Mouse (Mus musculus) adrenal gland, adult 2 months (tissue): ENCODE data around the gene Dennd6a. TPM values are rescaled to one million over a fixed set of nuclear protein-coding genes. Genes with fewer than 3 reads are reported as not detected.

Experiments used
- DNase-seq: peaks from one replicate; pipeline ENCODE4 v3.0.0; 2021
- polyA plus RNA-seq: library from polyadenylated mRNA; depleted of rRNA; stranded (reverse); fragments of >200 nt; gene quantifications from 2 replicates; pipeline ENCODE4 v1.2.3, GENCODE M21; 2012
- total RNA-seq, 2 experiments: library from RNA; stranded (reverse); gene quantifications; 2 replicates each; pipeline ENCODE4 v1.2.3; 2021

The Dennd6a gene
- total and polyA plus RNA-seq, 3 experiments = 11.7 to 36.4 (median 33.3) TPM

DNA sequence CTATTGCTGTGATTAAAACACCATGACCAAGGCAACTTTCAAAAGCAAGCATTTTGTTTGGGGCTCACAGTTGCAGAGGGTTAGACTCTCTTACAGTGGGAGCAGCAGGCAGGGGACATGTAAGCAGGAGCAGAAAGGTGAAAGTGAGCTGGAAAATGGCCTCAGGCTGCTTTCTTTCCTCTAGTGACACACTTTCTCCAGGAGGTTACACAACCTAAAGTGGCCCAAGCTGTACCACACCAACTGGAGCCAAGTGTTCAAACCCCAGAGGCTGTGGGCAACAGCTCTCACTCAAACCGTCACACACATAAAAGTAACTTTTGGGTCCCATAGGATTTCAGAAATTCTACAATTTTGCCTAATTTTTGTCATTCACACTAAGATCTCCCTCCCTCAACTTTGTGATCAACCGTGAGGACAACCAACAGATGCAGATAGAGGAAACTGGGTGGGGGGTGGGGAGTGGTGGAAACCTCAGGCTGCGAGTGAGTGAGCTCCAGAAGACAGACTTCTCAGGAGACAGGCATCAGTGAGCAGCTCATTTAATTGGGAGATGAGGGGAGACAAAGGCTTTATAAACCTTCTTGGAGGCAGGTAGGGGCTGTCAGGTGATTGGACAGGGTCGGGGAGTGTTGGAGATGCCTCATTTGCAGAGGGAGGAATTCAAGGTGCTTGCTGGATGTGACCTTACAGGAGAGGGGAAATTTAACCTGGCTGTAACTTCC is 1.5 kb upstream of the Dennd6a start:
- no peak for DNase-seq

DNA sequence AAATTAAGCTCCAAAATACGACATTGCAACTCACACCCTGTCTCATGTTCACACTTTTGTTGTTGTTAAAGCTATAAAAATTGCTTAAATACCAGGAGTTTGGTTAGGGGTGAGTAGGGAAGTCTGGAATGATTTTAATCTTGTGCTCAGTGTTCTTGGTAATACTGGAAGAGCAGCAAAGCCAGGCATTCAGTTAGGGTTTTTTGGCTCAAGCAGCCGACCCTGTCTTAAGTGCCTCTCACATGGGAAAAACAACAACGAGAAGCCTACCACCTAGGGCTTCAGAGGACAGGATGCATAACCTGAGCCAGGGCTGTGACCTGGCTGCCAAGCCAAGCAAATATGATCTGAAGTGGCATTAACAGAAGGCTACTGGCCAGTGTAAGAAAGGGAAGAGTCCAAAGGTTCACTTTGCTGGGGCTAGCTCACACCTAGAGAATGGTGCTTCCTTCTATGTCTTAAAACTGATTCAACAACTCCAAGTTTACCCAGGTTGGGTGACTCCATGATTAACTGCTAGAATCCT is 2.7 kb downstream of the Dennd6a start:
- DNase-seq = no peak

- DNase-seq = no peak
These were observed 5.1 kb downstream of the Dennd6a start for GRCm38 (mm10) chr14:26578791-26579191.

- peak; percentile 94 for DNase-seq
These were observed 6.0 kb downstream of the Dennd6a start for GRCm38 (mm10) chr14:26579346-26580343.

GRCm38 (mm10) chr14:26583645-26584044 is 10.0 kb downstream of the Dennd6a start:
- no peak for DNase-seq

DNA sequence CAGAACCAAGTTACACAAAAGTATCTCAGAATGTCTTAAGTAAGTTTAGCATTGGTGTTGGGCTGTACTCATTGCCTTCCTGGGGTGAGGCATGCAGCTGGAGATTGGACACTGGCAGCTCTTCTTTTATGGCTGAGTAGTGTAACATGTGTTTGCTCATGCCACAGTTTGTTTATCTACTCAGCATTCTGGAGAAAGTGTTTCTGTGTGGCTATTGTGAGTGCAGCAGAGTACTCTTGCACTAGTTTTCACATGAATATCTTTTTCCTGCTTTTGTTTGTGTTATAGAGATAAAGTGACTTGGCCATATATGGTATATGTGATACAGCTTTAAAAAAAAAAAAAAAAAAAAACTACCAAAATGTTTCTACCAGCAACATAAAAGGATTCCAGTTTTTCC is 13.5 kb downstream of the Dennd6a start:
- DNase-seq = no peak

DNA sequence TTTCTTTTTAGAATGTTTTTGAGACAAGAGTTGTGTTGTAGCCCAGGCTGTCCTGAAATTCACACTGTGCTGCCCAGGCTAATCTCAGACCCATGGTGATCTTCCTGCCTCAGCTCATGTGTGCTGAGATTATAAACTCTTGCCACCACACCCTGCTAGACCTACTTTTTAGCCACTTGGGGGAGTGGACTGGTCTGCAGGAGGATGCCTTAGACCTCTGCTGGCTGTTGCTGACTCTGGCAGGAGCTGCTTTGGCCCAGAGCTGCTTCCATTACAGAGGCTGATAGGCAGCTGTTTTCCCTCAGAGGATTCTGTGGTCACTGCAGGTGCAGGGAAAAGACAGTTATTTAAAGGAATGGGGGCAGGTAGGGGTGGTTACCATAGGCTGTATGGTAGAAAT is 17.7 kb downstream of the Dennd6a start:
- DNase-seq = no peak

DNA sequence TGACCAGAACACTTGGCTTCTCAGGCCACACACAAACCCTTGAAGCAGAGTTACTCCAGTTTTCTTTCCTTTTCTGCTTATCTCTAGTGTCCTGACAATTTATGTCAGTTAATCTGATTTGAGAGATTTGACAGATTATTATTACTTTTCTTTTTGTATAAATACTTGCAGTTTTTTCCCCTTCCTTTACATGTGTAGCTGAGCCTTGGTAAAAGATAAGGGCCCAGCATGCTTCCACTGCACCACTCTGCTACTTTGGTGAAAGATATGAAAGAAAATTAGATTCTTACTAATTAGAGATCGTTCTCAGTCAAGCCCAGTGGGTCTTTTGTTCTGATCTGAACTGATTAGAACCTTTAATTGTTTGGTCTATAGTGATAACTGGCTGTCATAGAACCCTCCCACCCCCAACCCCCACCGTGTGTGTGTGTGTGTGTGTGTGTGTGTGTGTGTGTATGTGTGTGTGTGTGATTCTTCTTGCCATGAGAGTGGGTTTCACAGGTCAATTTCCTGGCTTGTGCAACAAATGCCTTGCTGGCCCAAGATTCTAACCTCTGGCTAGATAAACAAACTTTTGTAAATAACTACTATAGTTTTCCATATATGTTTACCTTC is 19.7 kb downstream of the Dennd6a start:
- no peak for DNase-seq

DNA sequence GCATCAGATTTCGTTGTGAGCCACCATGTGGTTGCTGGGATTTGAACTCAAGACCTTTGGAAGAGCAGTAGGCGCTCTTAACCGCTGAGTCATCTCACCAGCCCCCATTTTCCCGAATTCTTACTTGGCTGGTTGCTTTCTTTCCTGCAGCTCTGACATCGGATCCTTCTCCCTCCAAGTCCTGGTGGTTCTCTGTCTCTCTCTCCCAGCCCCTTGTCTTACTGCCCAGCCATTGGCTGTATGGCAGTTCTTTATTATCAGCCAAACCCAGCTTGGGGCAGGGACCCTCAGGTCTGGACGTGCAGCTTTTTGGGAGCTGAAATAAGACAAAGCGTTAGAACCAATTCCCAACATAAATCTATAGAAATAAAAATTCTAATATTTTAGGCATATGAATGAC is 21.5 kb downstream of the Dennd6a start:
- no peak for DNase-seq

DNA sequence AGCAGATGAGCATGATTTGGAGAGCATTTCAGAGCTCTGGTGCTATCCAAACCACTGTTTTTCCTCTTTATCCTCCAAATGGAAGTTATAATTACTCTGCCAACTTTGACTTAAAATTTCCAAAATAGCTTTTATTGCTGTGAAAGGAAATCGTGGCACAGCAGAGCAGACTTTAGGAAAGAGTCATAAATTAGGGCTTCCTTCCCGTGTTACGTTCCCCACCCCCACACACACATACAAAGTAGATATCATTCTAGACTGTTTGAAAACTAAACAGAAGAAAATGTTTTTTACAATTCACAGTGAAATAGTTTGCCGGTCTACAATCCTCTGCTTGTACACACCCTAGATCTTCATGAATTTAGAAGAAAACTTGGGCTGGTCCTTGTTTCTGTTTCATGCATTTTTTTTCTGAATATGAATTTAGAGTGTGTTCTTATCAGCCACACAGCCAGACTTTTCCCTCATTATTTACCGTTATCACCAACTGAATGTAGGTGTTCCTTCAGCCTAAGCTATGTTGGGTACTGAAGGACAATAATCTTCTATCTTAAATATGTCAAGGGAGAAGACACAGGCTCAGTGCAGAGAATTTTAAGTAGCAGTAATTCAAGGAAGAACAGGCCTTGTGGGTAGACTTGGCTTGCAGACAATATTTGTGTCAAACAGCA is 22.2 kb downstream of the Dennd6a start:
- no peak for DNase-seq

DNA sequence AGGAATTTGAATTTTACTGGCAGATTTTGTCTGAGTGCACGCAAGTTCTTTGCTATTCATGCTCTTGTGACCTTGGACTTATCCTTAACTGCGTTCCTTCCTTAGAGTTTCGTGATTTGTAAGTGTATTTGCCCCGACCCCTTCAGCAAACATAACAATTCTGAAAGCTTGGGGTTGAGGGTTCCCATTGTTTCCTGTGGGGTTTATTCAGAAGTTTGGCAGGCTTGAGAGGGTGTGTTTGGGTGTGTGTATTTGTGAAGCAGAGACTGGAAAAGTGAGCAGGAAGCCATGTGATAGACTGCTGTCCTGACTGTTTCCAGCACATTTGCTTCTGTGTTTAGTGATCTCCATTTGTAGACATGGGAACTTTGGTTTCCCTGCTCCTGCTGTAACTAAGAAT is 31.7 kb downstream of the Dennd6a start:
- no peak for DNase-seq

DNA sequence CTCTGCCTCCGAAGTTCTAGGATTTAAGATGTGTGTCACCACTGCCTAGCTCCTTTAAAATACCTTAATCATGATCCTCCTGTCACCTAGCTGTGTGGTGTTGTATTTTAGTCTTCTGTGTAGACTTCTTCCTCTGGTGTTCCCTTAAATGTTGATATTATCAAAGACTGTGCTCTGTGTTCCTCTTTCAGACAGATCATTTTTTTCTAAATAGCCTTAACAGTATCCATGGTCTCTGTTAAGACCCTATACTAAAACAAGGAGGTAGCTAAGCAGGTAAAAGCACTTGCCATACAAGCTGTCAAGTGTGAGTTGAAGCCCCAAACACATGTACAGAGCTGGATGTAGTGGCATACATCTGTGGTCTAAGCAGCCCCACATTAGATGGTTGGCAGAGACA is 36.0 kb downstream of the Dennd6a start:
- no peak for DNase-seq

- no peak for DNase-seq
These were observed 37.0 kb downstream of the Dennd6a start for GRCm38 (mm10) chr14:26610689-26611088.

- DNase-seq = no peak
These were observed 51.6 kb downstream of the Dennd6a start for GRCm38 (mm10) chr14:26625301-26625700.

- no peak for DNase-seq
These were observed 53.0 kb downstream of the Dennd6a start for GRCm38 (mm10) chr14:26626605-26627140.

- DNase-seq = peak; percentile 32
These were observed 63.6 kb downstream of the Dennd6a start for GRCm38 (mm10) chr14:26637025-26637850.

GRCm38 (mm10) chr14:26637851-26638707 is 64.4 kb downstream of the Dennd6a start, which contains the start of gene Arf4:
Gene Arf4, plus strand, starts transcription at chr14:26638074.
- peak; percentile 99 for DNase-seq

- peak; percentile 79 for DNase-seq
These were observed 65.0 kb downstream of the Dennd6a start for GRCm38 (mm10) chr14:26638708-26639084.

GRCm38 (mm10) chr14:26639251-26639650 is 65.6 kb downstream of the Dennd6a start:
- peak; percentile 5 for DNase-seq

GRCm38 (mm10) chr14:26639961-26640360 is 66.3 kb downstream of the Dennd6a start:
- no peak for DNase-seq
